Mouse (Mus musculus) mammary gland, adult 2 months (tissue): ENCODE measurements around the gene Dph3. TPM values are rescaled to one million over a fixed set of nuclear protein-coding genes. Genes with fewer than 3 reads are reported as not detected.

Source experiments
- polyA plus RNA-seq: library from polyadenylated mRNA; depleted of rRNA; stranded (reverse); fragments of >200 nt; gene quantifications from 2 replicates; pipeline ENCODE4 v1.2.3, GENCODE M21; 2012; ENCODE audit warnings: low replicate concordance; rRNA removed

Gene Dph3
- 10.1 and 30.8 TPM in 2 replicates for polyA plus RNA-seq

GRCm38 (mm10) chr14:32085486-32086201, at the start of gene Dph3:
Gene Dph3, minus strand, starts transcription at chr14:32085729.

GRCm38 (mm10) chr14:32084761-32085485, 606 bp downstream of the Dph3 start, which contains the start of gene Oxnad1:
Gene Oxnad1, plus strand, starts transcription at chr14:32085374.

Other genes with a start within 250 kb of the Dph3 start
- 15.8 and 25.1 TPM in 2 replicates for gene Galnt15, start 56.7 kb downstream of the Dph3 start, polyA plus RNA-seq
- 18.0 and 22.6 TPM in 2 replicates for gene Oxnad1, start 355 bp downstream of the Dph3 start, polyA plus RNA-seq
- not detected in 2 replicates for gene Msmb, start 56.3 kb upstream of the Dph3 start, polyA plus RNA-seq
- 41.6 and 96.2 TPM in 2 replicates for gene Ncoa4, start 74.1 kb upstream of the Dph3 start, polyA plus RNA-seq
- gene Timm23, start 116.2 kb upstream of the Dph3 start, polyA plus RNA-seq = 149 and 243 TPM in 2 replicates
- gene Parg, start 116.2 kb upstream of the Dph3 start, polyA plus RNA-seq = 4.5 and 5.1 TPM in 2 replicates
- gene Ogdhl, start 236.3 kb upstream of the Dph3 start, polyA plus RNA-seq = 0.20 and 0.68 TPM in 2 replicates